Mouse (Mus musculus) MEL (cell line): Measurements from ENCODE around the gene Sgtb.

ENCODE experiments used
- CTCF ChIP-seq, 3 experiments: IDR thresholded peaks in 2 of 3; conservative IDR thresholded peaks in 1 of 3; 2 replicates each; pipeline ENCODE4 v1.5.1; 2011 to 2012; ENCODE audit warnings: low read length in 3 of 3, low read depth in 2 of 3, mild to moderate bottlenecking in 2 of 3, improper control_type of control experiment in 1 of 3, inconsistent platforms in 1 of 3, mixed read lengths in 1 of 3, moderate library complexity in 1 of 3; ENCODE audit not compliant: control insufficient read depth in 1 of 3, insufficient read depth in 1 of 3, poor library complexity in 1 of 3, severe bottlenecking in 1 of 3
- E2F4 ChIP-seq: IDR thresholded peaks from 2 replicates; pipeline ENCODE4 v1.6.1; 2011; ENCODE audit warnings: low read depth, low read length, improper control_type of control experiment, borderline replicate concordance
- EP300 ChIP-seq, 2 experiments: IDR thresholded peaks; 2 replicates each; pipeline ENCODE4 v1.6.1; 2011; ENCODE audit warnings: improper control_type of control experiment in 2 of 2, low read length in 2 of 2, low read depth in 1 of 2, mild to moderate bottlenecking in 1 of 2
- ETS1 ChIP-seq: IDR thresholded peaks from 2 replicates; pipeline ENCODE4 v1.6.1; 2012; ENCODE audit warnings: low read depth, mild to moderate bottlenecking, inconsistent platforms, low read length, improper control_type of control experiment, moderate library complexity
- HCFC1 ChIP-seq: IDR thresholded peaks from 2 replicates; pipeline ENCODE4 v1.6.1; 2012; ENCODE audit warnings: low read depth, mild to moderate bottlenecking, inconsistent platforms, low read length, improper control_type of control experiment, moderate library complexity
- MAX ChIP-seq: IDR thresholded peaks from 2 replicates; pipeline ENCODE4 v1.6.1; 2011; ENCODE audit warnings: low read length, improper control_type of control experiment
- POLR2A ChIP-seq, 2 experiments: IDR thresholded peaks; 2 replicates each; pipeline ENCODE4 v1.6.1; 2011 to 2012; ENCODE audit warnings: low read length in 2 of 2, mild to moderate bottlenecking in 2 of 2, control low read depth in 1 of 2, improper control_type of control experiment in 1 of 2, low read depth in 1 of 2, moderate library complexity in 1 of 2; ENCODE audit not compliant: control insufficient read depth in 1 of 2, insufficient read depth in 1 of 2, poor library complexity in 1 of 2
- SIN3A ChIP-seq: IDR thresholded peaks from 2 replicates; pipeline ENCODE4 v1.6.1; 2012; ENCODE audit warnings: low read length, improper control_type of control experiment, inconsistent platforms
- TCF12 ChIP-seq: IDR thresholded peaks from 2 replicates; pipeline ENCODE4 v1.6.1; 2014; ENCODE audit warnings: low read depth, mild to moderate bottlenecking, inconsistent platforms, low read length, improper control_type of control experiment, moderate library complexity
- USF1 ChIP-seq: IDR thresholded peaks from 2 replicates; pipeline ENCODE4 v1.6.1; 2014; ENCODE audit warnings: low read depth, mild to moderate bottlenecking, inconsistent platforms, low read length, improper control_type of control experiment, moderate library complexity
- ZC3H11A ChIP-seq: IDR thresholded peaks from 2 replicates; pipeline ENCODE4 v1.6.1; 2012; ENCODE audit warnings: low read depth, mild to moderate bottlenecking, inconsistent platforms, low read length, improper control_type of control experiment

- TF ChIP-seq TCF12 (no peak), MAX (no peak), SIN3A (no peak), ETS1 (no peak), USF1 (no peak), ZC3H11A (no peak), POLR2A (IDR thresholded peaks at IDR 0.05; ENCODE audit: control insufficient read depth in 1 of 2, insufficient read depth in 1 of 2, low read depth in 1 of 2, low read length in 2 of 2, poor library complexity in 1 of 2) (no peak), CTCF (IDR thresholded peaks at IDR 0.05 in 2 of 3, conservative IDR thresholded peaks at IDR 0.05 in 1 of 3; ENCODE audit: control insufficient read depth in 1 of 3, insufficient read depth in 1 of 3, low read depth in 2 of 3, low read length in 3 of 3, poor library complexity in 1 of 3, severe bottlenecking in 1 of 3) (no peak), E2F4 (no peak), HCFC1 (no peak), EP300 (IDR thresholded peaks at IDR 0.05; ENCODE audit: low read depth in 1 of 2, low read length in 2 of 2) (no peak)
Measured at GRCm38 (mm10) chr13:104145646-104146045, 36.1 kb downstream of the Sgtb start.
